Mouse (Mus musculus): ENCODE data around the gene Serpina3c. TPM values are rescaled to one million over a fixed set of nuclear protein-coding genes. Genes with fewer than 3 reads are reported as not detected.

The Serpina3c gene
- polyA plus RNA-seq (2016; fragmentation: Nextera tagmentation; extraction: Ambion mirVana) = 0.13 TPM in 1 of 2 replicates, not detected in the other

DNA sequence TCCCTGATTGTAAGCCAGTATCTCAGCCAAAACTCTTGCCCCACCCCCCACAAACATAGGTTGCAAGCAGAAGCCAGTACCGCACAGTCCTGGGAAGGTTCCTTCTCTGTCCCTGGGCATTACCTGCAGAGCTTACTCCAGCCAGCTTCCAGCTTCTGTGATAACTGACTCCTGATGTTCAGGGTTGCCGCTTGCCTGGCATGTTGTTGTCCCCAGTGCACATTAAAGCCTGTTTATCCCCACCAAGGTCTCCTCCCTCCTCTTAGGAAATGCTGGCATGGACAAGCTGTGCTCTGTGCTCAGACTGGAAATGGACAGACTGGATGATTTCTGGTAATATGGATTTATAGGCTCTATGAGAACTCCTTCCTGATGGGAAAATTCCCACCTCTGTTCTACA lies at the start of gene Serpina3c:
Serpina3c (minus strand) TSS at position 215 of the 400 bp plus-strand sequence.
- H3K27me3 ChIP-seq (replicated peaks) = no peaks in the 10 kb centered on the region
- H3K4me3 ChIP-seq = no peak within 1 kb of the TSS
- no peaks in the 10 kb centered on the region for H3K36me3 ChIP-seq
- H3K9me3 ChIP-seq (replicated peaks) = 0 out of 2 replicates have a peak, but pooled peaks cover 7% of the 10 kb centered on the region
- ATAC-seq (ENCODE audit: insufficient number of reproducible peaks, low FRiP score) = no peak
- no peak within 1 kb of the TSS for H3K9ac ChIP-seq
- 88% methylated on average over 2 of the region's 2 CpGs for WGBS
- H3K4me1 ChIP-seq (replicated peaks) = no peaks in the 10 kb centered on the region
- H3K27ac ChIP-seq (ENCODE audit: poor library complexity, severe bottlenecking) = no peak within 1 kb of the TSS
- no peak within 1 kb of the TSS for H3K4me2 ChIP-seq

DNA sequence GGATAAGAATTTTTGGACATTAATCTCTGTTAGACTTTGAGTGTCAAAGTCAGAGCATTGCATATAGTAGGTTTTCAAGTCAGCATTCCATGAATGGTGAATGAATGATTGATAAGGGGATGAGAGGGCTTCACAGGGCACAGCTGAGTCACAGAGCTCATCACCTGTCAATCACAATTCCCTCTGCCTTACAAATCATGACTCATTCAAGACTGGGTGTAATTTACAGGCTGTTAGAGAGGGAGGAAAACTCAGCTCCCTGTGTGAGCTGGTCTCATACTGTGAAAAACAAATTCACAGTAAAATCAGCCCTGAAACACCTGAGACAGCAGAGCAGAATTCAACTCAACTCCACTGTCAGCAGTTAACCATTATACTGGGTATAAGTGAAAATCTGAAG lies 37.2 kb upstream of the Serpina3c start:
- ATAC-seq (ENCODE audit: insufficient number of reproducible peaks, low FRiP score) = no peak
- H3K9me3 ChIP-seq (replicated peaks) = no peaks in the 10 kb centered on the region
- H3K4me2 ChIP-seq = no peak overlapping the region
- H3K27ac ChIP-seq (ENCODE audit: poor library complexity, severe bottlenecking) = no peak overlapping the region
- no peak overlapping the region for H3K9ac ChIP-seq
- H3K4me1 ChIP-seq (replicated peaks) = 0 out of 2 replicates have a peak, but pooled peaks cover 3% of the 10 kb centered on the region
- H3K36me3 ChIP-seq = no peaks in the 10 kb centered on the region
- H3K27me3 ChIP-seq (replicated peaks) = peaks cover 21% of the 10 kb centered on the region; the same call in 1 of the 2 replicates
- no peak overlapping the region for H3K4me3 ChIP-seq

- Histone ChIP-seq H3K36me3 (no peaks in the 10 kb centered on the region), H3K9me3 (replicated peaks) (no peaks in the 10 kb centered on the region), H3K4me3 (no peak overlapping the region), H3K27me3 (replicated peaks) (peaks cover 17% of the 10 kb centered on the region; the same call in 1 of the 2 replicates), H3K9ac (no peak overlapping the region), H3K4me1 (replicated peaks) (0 out of 2 replicates have a peak, but pooled peaks cover 3% of the 10 kb centered on the region), H3K27ac (ENCODE audit: poor library complexity, severe bottlenecking) (no peak overlapping the region), H3K4me2 (no peak overlapping the region)
- WGBS = 71% methylated on average over 2 of the region's 2 CpGs
- ATAC-seq (ENCODE audit: insufficient number of reproducible peaks, low FRiP score) = no peak
Measured at GRCm38 (mm10) chr12:104189246-104189645, 35.6 kb upstream of the Serpina3c start.

DNA sequence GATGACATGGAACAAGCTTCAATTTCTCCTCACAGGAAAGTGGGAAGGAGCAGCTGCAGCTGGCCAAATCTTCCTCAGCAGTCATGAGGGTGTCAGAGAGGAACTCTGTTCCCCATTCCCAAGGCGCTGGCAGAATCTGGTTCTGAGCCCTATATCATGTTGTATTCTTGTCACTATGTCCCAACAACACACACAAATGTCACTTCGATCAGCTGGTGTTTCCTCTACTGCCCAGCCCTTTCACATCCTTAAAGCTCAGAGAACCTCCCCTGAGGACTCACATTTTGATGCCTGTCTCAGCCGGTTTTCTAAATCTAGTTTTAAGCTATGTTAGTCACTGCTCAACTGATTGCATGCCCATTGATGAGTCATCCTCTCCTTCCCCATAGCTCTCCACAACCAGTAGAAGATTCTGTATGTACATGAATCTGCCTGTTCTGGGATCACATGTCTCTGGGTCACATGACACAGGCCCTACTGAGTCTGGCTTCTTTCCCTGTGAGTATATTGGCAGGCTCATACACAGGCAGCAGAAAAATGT lies 32.4 kb upstream of the Serpina3c start:
- WGBS = 71% methylated on average over 3 of the region's 3 CpGs
- Histone ChIP-seq H3K4me2 (no peak overlapping the region), H3K36me3 (no peaks in the 10 kb centered on the region), H3K27ac (ENCODE audit: poor library complexity, severe bottlenecking) (no peak overlapping the region), H3K9me3 (replicated peaks) (no peaks in the 10 kb centered on the region), H3K4me3 (no peak overlapping the region), H3K9ac (no peak overlapping the region), H3K27me3 (replicated peaks) (peaks cover 23% of the 10 kb centered on the region), H3K4me1 (replicated peaks) (0 out of 2 replicates have a peak, but pooled peaks cover 3% of the 10 kb centered on the region)
- no peak for ATAC-seq (ENCODE audit: insufficient number of reproducible peaks, low FRiP score)

GRCm38 (mm10) chr12:104185046-104185445 lies 31.4 kb upstream of the Serpina3c start:
- 68% methylated on average over 4 of the region's 4 CpGs for WGBS
- Histone ChIP-seq H3K4me3 (no peak overlapping the region), H3K27ac (ENCODE audit: poor library complexity, severe bottlenecking) (no peak overlapping the region), H3K36me3 (no peaks in the 10 kb centered on the region), H3K9ac (no peak overlapping the region), H3K4me2 (no peak overlapping the region), H3K27me3 (replicated peaks) (peaks cover 27% of the 10 kb centered on the region), H3K4me1 (replicated peaks) (0 out of 2 replicates have a peak, but pooled peaks cover 3% of the 10 kb centered on the region), H3K9me3 (replicated peaks) (0 out of 2 replicates have a peak, but pooled peaks cover 3% of the 10 kb centered on the region)
- ATAC-seq (ENCODE audit: insufficient number of reproducible peaks, low FRiP score) = no peak

GRCm38 (mm10) chr12:104178987-104179386 lies 25.3 kb upstream of the Serpina3c start:
- H3K4me3 ChIP-seq = no peak overlapping the region
- H3K9ac ChIP-seq = no peak overlapping the region
- H3K4me2 ChIP-seq = no peak overlapping the region
- H3K4me1 ChIP-seq (replicated peaks) = peaks cover 13% of the 10 kb centered on the region
- 0 out of 2 replicates have a peak, but pooled peaks cover 3% of the 10 kb centered on the region for H3K9me3 ChIP-seq (replicated peaks)
- H3K27me3 ChIP-seq (replicated peaks) = peaks cover 31% of the 10 kb centered on the region
- no peaks in the 10 kb centered on the region for H3K36me3 ChIP-seq
- peak; percentile 33; the same call in 1 of the 2 replicates for ATAC-seq (ENCODE audit: insufficient number of reproducible peaks, low FRiP score)
- H3K27ac ChIP-seq (ENCODE audit: poor library complexity, severe bottlenecking) = no peak overlapping the region
- WGBS = 69% methylated on average over 2 of the region's 2 CpGs

DNA sequence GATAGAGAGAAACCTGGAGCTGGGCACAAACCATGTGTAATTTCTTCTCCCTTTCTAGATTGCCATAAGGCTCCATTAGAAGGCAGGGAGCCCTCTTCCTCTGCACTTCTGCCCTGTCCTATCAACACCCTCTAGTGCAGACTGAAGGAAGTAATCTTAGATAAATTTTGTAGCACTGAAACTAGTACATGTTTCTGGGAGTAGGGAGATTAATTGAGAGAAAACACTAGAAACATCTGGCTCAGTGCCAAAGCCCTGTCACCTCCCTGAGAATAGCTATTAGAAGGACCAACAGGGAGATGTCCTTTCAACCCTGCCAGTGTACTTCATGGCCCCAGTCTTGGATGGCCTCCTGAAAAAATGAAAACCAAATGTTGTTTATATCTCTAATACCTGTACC lies 24.9 kb upstream of the Serpina3c start:
- Histone ChIP-seq H3K4me3 (no peak overlapping the region), H3K27ac (ENCODE audit: poor library complexity, severe bottlenecking) (no peak overlapping the region), H3K27me3 (replicated peaks) (peaks cover 35% of the 10 kb centered on the region), H3K9me3 (replicated peaks) (peaks cover 7% of the 10 kb centered on the region; the same call in 1 of the 2 replicates), H3K36me3 (no peaks in the 10 kb centered on the region), H3K9ac (no peak overlapping the region), H3K4me1 (replicated peaks) (peaks cover 13% of the 10 kb centered on the region), H3K4me2 (no peak overlapping the region)
- ATAC-seq (ENCODE audit: insufficient number of reproducible peaks, low FRiP score) = peak; percentile 42; the same call in 1 of the 2 replicates

DNA sequence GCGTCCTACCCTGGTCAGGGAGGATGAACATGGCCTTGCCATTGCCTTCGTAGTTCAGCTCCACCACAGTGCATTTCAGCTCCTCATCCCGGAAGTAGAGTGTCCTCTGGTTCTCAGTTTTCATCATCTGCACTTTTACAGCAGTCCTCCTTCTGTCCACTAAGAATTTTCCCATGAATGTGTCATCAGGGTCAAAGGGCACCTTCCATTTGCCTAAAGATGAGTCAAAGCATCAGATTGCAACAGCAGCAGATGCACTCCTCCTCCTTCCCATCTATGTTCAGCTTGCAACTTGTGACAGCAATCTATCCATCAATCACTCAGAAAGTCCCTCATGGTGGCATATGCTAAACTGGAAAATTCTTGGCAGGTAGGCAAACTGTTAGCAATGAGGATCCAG lies 22.0 kb upstream of the Serpina3c start:
- peaks cover 22% of the 10 kb centered on the region for H3K27me3 ChIP-seq (replicated peaks)
- peaks cover 13% of the 10 kb centered on the region for H3K4me1 ChIP-seq (replicated peaks)
- H3K4me2 ChIP-seq = no peak overlapping the region
- WGBS = 89% methylated on average over 3 of the region's 3 CpGs
- ATAC-seq (ENCODE audit: insufficient number of reproducible peaks, low FRiP score) = no peak
- no peak overlapping the region for H3K4me3 ChIP-seq
- peaks cover 7% of the 10 kb centered on the region; the same call in 1 of the 2 replicates for H3K9me3 ChIP-seq (replicated peaks)
- no peak overlapping the region for H3K9ac ChIP-seq
- H3K27ac ChIP-seq (ENCODE audit: poor library complexity, severe bottlenecking) = no peak overlapping the region
- H3K36me3 ChIP-seq = no peaks in the 10 kb centered on the region

- no peak for ATAC-seq (ENCODE audit: insufficient number of reproducible peaks, low FRiP score)
- Histone ChIP-seq H3K4me3 (no peak overlapping the region), H3K27ac (ENCODE audit: poor library complexity, severe bottlenecking) (no peak overlapping the region), H3K27me3 (replicated peaks) (peaks cover 19% of the 10 kb centered on the region), H3K9ac (no peak overlapping the region), H3K36me3 (no peaks in the 10 kb centered on the region), H3K4me1 (replicated peaks) (peaks cover 13% of the 10 kb centered on the region), H3K4me2 (no peak overlapping the region), H3K9me3 (replicated peaks) (peaks cover 7% of the 10 kb centered on the region; the same call in 1 of the 2 replicates)
- 48% methylated on average over 3 of the region's 3 CpGs for WGBS
Measured at GRCm38 (mm10) chr12:104174747-104175146, 21.1 kb upstream of the Serpina3c start.

DNA sequence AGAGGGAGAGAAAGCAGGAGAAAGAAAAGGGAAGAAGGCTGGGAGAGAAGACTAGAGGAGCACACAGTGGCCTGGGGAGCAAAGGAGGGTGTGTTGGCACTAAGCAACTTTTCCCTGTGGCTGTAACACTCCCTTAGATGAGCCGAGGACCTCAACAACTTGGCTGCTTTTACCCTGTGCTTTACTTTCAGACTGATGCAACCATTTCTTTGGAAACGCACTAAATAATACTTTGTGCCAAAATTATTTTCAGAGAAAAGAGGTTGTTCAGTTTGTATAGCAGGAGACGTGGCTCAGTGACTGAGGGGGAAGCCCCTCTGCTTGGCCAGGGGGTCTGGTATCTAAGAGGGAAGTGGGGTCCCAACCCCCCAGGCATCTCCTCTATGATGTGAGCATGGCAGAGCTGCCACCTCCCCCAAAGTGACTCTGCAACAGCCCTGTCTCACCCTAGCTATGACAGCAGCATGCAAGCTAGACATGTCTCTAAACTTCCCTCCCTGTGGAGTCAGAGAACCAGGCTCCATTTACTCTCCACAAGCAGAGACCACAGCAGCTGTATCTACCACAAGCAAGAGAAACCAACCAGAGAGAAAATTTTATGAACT lies 527 bp downstream of the Serpina3c start:
- no peak for ATAC-seq (ENCODE audit: insufficient number of reproducible peaks, low FRiP score)
- H3K9me3 ChIP-seq (replicated peaks) = 0 out of 2 replicates have a peak, but pooled peaks cover 7% of the 10 kb centered on the region
- H3K27ac ChIP-seq (ENCODE audit: poor library complexity, severe bottlenecking) = no peak overlapping the region
- H3K9ac ChIP-seq = no peak overlapping the region
- no peak overlapping the region for H3K4me2 ChIP-seq
- H3K4me3 ChIP-seq = no peak overlapping the region
- H3K4me1 ChIP-seq (replicated peaks) = no peaks in the 10 kb centered on the region
- no peaks in the 10 kb centered on the region for H3K27me3 ChIP-seq (replicated peaks)
- WGBS = 63% methylated on average over 3 of the region's 3 CpGs
- H3K36me3 ChIP-seq = no peaks in the 10 kb centered on the region

GRCm38 (mm10) chr12:104151989-104152388 lies 1.7 kb downstream of the Serpina3c start:
- ATAC-seq (ENCODE audit: insufficient number of reproducible peaks, low FRiP score) = no peak
- Histone ChIP-seq H3K36me3 (no peaks in the 10 kb centered on the region), H3K27me3 (replicated peaks) (no peaks in the 10 kb centered on the region), H3K9me3 (replicated peaks) (0 out of 2 replicates have a peak, but pooled peaks cover 7% of the 10 kb centered on the region), H3K4me2 (no peak overlapping the region), H3K4me1 (replicated peaks) (no peaks in the 10 kb centered on the region), H3K9ac (no peak overlapping the region), H3K27ac (ENCODE audit: poor library complexity, severe bottlenecking) (no peak overlapping the region), H3K4me3 (no peak overlapping the region)
- 46% methylated on average over 2 of the region's 2 CpGs for WGBS
